Mouse (Mus musculus) spleen, adult 12 weeks (tissue): ENCODE measurements around the gene Nfia.

ENCODE experiments used
- DNase-seq: peaks from one replicate; pipeline ENCODE4 v3.0.0; 2022; ENCODE audit warnings: low spot score

The Nfia gene

GRCm38 (mm10) chr4:97912155-97912554 is 139.6 kb downstream of the Nfia start:
- no peak for DNase-seq

DNA sequence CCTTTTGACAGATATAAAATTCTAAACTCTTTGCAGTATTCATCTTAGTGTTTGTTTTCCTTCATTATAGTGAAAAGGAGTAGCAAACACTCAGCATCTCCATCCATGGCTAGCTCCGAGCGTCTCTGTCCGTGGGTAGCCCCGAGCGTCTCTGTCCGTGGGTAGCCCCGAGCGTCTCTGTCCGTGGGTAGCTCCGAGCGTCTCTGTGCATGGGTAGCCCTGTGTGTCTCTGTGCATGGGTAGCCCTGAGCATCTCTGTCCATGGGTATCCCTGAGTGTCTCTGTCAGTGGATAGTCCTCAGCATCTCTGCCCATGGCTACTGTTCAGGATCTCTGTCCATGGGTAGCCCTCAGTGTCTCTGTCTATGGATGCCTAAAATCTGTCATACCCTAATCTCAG is 140.0 kb downstream of the Nfia start:
- DNase-seq: no peak

- DNase-seq: no peak
Observed at GRCm38 (mm10) chr4:97914348-97914747, 141.8 kb downstream of the Nfia start.

DNA sequence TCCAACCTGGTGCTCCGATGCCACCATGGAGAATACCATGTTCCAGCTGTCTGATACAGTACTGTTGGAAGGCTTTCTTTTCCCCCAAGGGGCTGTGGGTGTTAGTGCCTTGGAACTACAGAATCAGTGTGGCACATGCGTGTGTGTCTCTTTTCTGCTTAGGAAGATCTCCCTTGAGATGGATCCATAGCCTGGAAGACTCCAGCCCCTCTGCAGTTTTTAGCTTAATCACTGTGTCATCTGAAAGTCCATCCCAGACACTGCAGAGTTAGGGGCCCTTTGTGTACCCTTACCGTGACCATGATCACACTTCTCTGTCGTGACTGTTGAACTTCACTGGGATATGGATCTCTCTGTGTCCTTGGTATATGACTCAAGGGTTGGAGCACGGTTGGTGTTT is 142.2 kb downstream of the Nfia start:
- DNase-seq: no peak

DNA sequence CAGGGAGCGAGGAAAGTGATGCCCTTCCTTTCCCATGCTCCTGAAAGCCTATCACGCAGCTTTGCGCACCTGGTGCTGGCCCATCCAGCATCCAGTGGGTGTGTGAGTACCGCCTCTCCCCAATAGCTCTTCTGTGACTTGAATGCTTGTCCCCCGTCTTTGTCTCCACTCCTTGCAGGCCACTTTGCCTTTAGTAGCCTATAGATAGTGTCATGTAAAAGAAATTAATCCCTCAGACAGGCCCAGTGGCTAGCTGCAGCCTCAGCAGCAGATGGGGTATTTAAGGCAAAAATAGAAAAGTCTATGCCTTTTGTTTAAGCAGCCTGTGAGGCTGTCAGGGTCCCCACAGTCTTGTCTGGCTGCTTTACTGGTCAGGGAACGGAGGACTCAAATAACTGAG is 145.0 kb downstream of the Nfia start:
- DNase-seq: no peak

- no peak for DNase-seq
Observed at GRCm38 (mm10) chr4:97918675-97919074, 146.1 kb downstream of the Nfia start.

DNA sequence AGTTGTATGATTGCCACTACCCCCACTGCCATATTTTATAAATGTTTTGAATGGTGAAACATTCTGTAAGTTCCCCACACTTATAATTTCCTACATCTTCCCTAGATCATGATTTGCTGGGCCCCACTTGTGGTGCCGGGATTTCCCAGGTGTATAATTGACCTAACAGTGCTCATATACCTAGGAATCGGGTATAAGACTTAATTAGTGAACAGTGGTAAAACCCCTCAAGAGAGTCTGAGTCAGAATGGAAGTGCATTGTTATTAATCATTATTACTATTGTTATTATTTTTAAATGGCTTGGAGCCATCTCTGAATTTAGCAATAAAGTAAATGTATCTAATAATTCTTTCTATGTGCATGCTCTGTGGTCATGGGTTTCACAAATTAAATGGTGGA is 147.2 kb downstream of the Nfia start:
- DNase-seq: no peak

DNA sequence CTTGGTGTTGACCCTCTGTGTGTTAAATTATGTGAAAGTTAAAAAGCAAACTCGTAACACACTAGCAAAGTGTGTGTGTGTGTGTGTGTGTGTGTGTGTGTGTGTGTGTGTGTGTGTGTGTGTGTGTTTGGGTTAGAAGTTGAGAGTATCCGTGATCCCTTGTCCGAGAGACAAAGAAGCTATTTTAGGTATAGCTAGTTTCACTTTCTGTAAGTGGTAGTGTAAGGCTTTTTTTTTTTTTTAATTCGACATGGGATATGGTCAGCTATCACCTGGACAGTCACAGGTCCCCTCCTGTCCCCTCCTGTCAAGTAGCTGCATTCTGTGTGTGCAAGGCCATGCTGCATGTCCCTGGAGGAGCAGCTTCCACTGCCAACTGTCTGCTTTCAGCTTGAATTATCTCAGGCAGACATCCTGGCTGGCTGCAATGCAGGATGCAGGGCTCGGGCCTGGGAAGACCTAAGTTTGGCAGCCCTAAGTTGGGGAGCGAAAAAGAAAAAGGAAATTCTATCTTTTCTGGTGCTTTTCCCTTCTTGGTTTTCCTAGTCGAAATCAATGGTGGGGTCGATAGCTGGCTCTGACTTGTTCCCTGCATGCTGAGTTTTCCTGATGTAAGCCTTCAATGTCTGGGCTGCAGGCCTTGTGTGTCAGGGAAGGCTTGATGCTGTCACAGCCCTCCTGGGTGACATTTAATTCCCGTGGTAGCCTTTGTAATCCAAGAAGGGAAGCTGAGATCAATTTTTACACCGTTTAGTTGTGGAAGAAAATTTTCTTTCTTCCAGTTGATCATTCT is 147.9 kb downstream of the Nfia start:
- peak; percentile 37 for DNase-seq

DNA sequence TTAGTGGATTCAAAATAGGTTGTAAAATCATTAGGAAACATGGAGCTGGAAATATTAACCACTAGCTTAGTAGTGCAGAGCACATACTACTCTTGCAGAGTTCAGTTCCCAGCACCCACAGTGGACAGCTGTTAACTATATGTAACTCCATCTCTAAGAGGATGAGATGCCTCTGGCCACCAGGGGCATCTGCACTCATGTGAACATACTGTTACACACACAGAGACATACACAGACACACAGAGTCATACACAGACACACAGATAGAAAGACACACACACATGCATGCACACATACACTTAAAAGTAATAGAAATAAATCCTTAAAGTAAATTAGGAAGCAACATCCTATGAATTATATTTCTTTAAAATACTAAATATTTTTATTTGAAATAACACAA is 149.1 kb downstream of the Nfia start:
- DNase-seq: no peak

- DNase-seq: peak; percentile 15
Observed at GRCm38 (mm10) chr4:97923248-97923647, 150.7 kb downstream of the Nfia start.

- peak; percentile 37 for DNase-seq
Observed at GRCm38 (mm10) chr4:97923876-97924316, 151.4 kb downstream of the Nfia start.

- no peak for DNase-seq
Observed at GRCm38 (mm10) chr4:97924414-97924813, 151.9 kb downstream of the Nfia start.

DNA sequence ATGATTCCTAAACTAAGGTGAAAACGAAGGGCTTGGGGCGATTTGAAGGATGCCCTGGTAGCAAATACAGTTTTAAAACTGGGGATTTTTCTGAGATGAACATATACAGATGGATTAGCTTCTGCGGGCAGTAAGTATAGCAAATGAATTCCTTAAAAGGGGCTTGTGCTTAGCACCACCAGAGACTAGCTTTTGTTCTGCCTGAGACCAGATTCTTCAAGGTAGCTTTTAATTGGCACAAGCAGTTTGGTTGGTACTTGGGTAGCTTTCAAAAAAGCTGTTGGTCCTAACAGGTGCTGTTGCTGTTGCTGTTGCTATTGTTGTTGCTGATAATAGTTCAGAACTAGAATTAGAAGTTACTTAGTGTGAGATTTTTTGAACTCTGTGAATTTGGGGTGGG is 152.3 kb downstream of the Nfia start:
- no peak for DNase-seq

DNA sequence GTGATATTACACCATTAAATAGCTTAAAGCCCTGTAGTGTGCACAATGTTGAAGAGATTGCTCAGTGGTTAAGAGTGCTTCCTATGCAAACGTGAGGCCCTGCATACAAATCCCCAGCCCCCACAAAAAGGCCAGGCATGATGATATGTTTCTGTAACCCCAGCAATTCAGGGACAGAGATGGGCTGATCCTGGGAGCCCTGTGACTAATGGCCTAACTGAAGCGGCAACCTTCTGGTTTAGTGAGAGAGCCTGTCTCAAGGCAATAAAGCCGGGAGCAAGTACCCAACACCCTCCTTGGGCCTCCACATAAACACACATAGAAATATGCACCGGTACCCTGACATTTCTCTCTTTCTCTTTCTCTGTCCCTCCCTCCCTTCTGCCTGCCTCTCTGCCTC is 153.1 kb downstream of the Nfia start:
- DNase-seq: no peak

DNA sequence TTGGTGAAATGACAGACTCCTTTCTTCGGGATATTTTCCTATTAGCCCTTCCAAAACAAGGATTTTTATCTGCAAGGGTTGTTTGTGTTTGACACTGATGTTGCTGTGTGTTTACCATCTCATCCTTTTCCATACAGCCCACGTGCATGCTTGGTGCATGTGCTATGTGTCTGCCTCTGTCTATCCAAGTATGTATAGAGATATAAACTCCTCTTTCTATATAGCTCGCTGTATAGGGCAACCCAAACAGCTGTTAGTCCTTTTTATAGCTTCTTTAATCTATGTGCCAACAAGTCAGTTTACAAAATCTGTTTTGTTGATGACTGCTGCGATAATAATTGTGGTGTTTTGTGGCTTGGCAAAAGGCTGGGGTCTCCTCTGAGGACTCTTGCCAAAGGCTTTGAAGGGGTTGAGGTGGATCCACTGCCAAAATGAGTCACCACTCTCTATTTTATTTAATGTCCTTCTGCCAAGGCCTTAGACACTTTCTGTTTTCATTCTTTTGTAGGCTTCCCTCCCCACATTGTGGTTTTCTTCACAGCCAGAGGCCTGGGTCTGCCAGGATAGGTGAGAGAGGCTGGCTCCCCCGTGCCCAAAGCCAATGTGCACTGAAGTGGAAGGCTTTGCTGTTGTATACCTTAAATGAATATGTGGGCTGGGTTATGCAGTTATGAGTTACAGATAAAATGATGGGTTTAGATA is 154.2 kb downstream of the Nfia start:
- DNase-seq: no peak

- DNase-seq: no peak
Observed at GRCm38 (mm10) chr4:97927309-97927656, 154.7 kb downstream of the Nfia start.

DNA sequence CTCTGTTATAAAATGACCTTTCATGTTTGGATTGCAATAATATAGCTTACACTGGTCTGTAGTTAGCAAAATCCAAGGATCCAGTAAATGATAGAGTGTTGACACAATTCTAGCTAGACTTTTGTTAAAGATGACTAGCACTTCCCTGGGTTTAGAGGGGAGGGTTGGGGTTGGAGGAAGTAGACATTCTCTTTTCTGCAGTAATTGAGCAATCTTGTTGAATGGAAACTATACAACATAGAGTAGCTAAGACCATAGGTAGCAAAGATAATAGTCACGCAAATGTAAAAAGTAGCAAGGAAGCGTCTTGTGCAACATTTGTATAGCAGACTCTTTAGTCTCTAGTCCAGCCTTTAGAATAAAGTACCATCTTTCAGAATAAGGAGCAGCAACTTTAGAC is 163.8 kb downstream of the Nfia start:
- no peak for DNase-seq

- DNase-seq: no peak
Observed at GRCm38 (mm10) chr4:97936912-97937311, 164.4 kb downstream of the Nfia start.

DNA sequence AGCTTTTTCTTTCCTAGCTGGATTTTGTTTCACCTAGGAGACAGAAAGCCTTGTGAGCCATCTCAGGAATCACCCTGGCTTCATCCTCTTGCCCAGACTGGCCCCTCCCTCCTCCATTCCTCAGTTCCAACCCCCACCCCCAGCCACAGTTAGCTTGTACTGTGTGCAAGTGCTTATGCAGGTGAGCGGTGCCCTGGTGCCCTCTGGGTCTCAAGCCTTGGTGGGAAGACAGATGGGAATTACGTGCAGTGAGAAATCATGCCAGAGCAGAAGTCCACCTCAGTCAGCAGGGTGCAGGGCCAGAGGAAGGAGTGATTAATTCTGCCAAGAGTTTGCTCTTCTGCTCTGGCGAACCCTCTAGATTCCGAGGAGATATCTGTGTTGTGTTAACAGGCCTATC is 167.0 kb downstream of the Nfia start:
- no peak for DNase-seq

- DNase-seq: no peak
Observed at GRCm38 (mm10) chr4:97939920-97940520, 167.5 kb downstream of the Nfia start.

DNA sequence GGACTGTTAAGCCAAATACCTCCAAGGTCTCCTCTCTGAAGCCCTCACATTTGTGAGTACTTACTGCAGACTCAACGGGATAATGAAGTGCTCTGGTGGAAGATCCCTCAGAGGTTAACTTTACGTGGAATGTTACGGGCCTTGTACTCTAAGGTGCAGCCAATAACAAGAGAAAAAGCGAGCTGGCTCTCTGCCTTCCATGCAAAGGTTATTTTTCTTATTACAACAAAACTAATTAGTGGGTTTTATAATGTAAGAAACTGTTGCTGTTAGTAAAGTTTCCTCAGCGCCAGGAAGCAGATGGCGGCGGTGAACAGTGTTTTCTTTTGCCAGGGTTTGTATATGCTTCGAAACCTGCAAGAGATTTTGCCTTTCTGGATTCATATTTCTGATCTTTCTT is 169.1 kb downstream of the Nfia start:
- DNase-seq: no peak

- no peak for DNase-seq
Observed at GRCm38 (mm10) chr4:97944309-97944708, 171.8 kb downstream of the Nfia start.

- DNase-seq: no peak
Observed at GRCm38 (mm10) chr4:97947484-97947883, 174.9 kb downstream of the Nfia start.
